In the genomic region with DNA sequence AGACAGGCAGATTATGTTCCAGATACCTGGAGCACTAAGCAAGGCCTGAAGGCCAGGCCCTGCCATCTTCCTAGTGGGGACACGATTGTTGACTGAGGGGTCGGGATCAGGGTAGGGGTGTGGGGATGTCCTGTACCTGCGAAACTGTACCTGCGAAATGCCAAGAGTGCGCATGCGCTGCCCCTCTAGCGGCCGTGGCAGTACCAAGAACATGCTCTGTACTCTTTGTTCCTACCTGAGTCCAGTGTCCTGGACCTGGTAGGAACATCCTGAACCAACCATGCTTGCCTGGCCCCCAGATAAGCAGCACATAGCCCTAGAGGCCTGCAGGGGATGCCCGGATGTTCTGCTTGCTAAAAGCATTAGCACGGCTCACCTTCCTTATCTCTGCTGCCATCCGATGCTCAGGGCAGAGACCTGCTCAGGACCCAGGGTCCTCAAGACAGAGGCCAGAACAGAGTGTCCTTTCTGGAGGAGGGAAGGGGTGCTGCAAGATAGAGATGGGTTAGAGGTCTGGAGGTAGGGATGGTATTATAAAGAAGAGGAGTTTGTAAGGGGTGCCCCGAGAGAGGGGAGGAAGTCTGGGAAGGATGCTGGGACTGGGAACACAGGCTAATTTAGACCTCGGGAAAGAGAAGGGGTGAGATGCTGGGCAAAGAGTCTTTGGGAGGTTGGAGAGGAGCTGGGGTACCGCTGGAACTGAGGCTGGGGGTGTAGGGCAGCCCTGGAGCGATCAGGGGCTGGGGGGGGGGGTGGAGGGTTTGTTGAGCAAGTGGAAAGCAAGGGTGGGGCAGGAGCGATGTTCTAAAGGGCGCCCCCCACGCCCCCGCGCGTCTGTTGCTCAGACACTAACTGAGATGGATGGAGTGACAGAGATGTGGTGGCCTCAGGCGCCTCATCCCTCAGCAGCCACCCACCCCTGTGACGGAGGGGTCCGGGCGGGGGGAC, we compare ENCODE assay signal across 10 mouse cellular contexts. TPM values are rescaled to one million over a fixed set of nuclear protein-coding genes. Genes with fewer than 3 reads are reported as not detected.
A peak's percentile ranks its signal among the peaks of the same experiment; 100 is the strongest.
DNase-seq lines count a peak whose midpoint lies in the region; ATAC-seq lines count a peak whose summit lies in the region.
"Had no signal": no experiment of that assay in that cellular context is flagged by ENCODE, and none has a peak within 500 bp of the region (broad histone marks: within the 10 kb centered on the region; RNA-seq: fewer than 3 reads in every experiment).

A gene (plus strand): TSS at position 813 of the 948 bp plus-strand sequence.

- peak; percentile 34 for DNase-seq in cerebellum, adult 11-12 months
- no peak for DNase-seq in cerebellum, postnatal 36 days
- no peak for DNase-seq in kidney, postnatal 4 days
- DNase-seq in gastrocnemius, postnatal 36 days = peak; percentile 33 to 67
- no peak for DNase-seq in liver
- DNase-seq in cerebellum, postnatal 25 days = no peak

- H3K27me3 ChIP-seq in kidney, embryonic 15.5 days = peaks cover 62% of the 10 kb centered on the region
- H3K27me3 ChIP-seq in midbrain, embryonic 13.5 days = peaks cover 66% of the 10 kb centered on the region

- no peak within 1 kb of the TSS for H3K4me3 ChIP-seq in kidney, embryonic 15.5 days (replicated peaks)
- H3K4me3 ChIP-seq in midbrain, embryonic 13.5 days (replicated peaks) = no peak within 1 kb of the TSS
- H3K4me3 ChIP-seq: layer of hippocampus, adult 2 months; lung, embryonic 15.5 days had no signal

- H3K4me2 ChIP-seq in kidney, embryonic 15.5 days = peak within 1 kb of the TSS; percentile 20; the same call in 1 of the 2 replicates
- H3K4me2 ChIP-seq in midbrain, embryonic 13.5 days (replicated peaks) = peak within 1 kb of the TSS; percentile 19; the same call in 1 of the 2 replicates
- H3K4me2 ChIP-seq: lung, embryonic 15.5 days had no signal

- no peaks in the 10 kb centered on the region for H3K9me3 ChIP-seq in kidney, embryonic 15.5 days (replicated peaks)
- H3K9me3 ChIP-seq in midbrain, embryonic 13.5 days = no peaks in the 10 kb centered on the region
- H3K9me3 ChIP-seq: lung, embryonic 15.5 days had no signal

- WGBS in kidney, embryonic 15.5 days = 45% methylated on average over 25 of the region's 25 CpGs
- 53% methylated on average over 25 of the region's 25 CpGs for WGBS in midbrain, embryonic 13.5 days

- H3K4me1 ChIP-seq in kidney, embryonic 15.5 days = peaks cover 62% of the 10 kb centered on the region
- H3K4me1 ChIP-seq in midbrain, embryonic 13.5 days (replicated peaks) = peaks cover 9% of the 10 kb centered on the region; the same call in 1 of the 2 replicates

- peak within 1 kb of the TSS; percentile 26; the same call in 1 of the 2 replicates for H3K9ac ChIP-seq in kidney, embryonic 15.5 days
- 0 out of 2 replicates have a peak within 1 kb of the TSS, but pooled peaks have one; percentile 19 for H3K9ac ChIP-seq in midbrain, embryonic 13.5 days (replicated peaks)
- H3K9ac ChIP-seq: lung, embryonic 15.5 days had no signal

- ATAC-seq in kidney, embryonic 15.5 days (replicated peaks; ENCODE audit: low FRiP score) = no peak
- no peak for ATAC-seq in midbrain, embryonic 13.5 days

- H3K36me3 ChIP-seq in kidney, embryonic 15.5 days = peaks cover 2% of the 10 kb centered on the region
- peaks cover 5% of the 10 kb centered on the region for H3K36me3 ChIP-seq in midbrain, embryonic 13.5 days

- intact Hi-C loops in gastrocnemius, postnatal 36 days (cut with DNase I) = no loop called here

- peak within 1 kb of the TSS; percentile 69; the same call in 1 of the 2 replicates for H3K27ac ChIP-seq in kidney, embryonic 15.5 days
- no peak within 1 kb of the TSS for H3K27ac ChIP-seq in midbrain, embryonic 13.5 days
- H3K27ac ChIP-seq: layer of hippocampus, adult 2 months; lung, embryonic 15.5 days had no signal

RNA-seq across cellular contexts. Expression of the gene that starts here (rescaled TPM):
- polyA plus RNA-seq in kidney, embryonic 15.5 days (2015; fragmentation: Nextera tagmentation; extraction: Ambion mirVana) = 2.7 and 3.8 TPM in 2 replicates
- total RNA-seq in gastrocnemius, postnatal 36 days (2021) = 1 to 10 TPM in 1 of 2 experiments, under 1 TPM in 1; 0.89 to 2.1 TPM
- 0.23 TPM in 1 of 2 replicates, not detected in the other for polyA plus RNA-seq in midbrain, embryonic 13.5 days (2015; fragmentation: Nextera tagmentation; extraction: Ambion mirVana)
- total RNA-seq: layer of hippocampus, adult 2 months had no signal

Comparison
In these comparisons a context has a peak if more than half of its experiments do, and no peak if none do; other contexts are left out.
1. DNase-seq: peak in cerebellum, adult 11-12 months (single experiment) and gastrocnemius, postnatal 36 days (2 of 2); none in cerebellum, postnatal 36 days (0 of 2), kidney, postnatal 4 days (0 of 2), liver (single experiment) and cerebellum, postnatal 25 days (0 of 2).